Mouse (Mus musculus) stomach, postnatal 0 days (tissue): Measurements from ENCODE around the gene Sbp.

ENCODE experiments used
- CTCF ChIP-seq: IDR thresholded peaks from 2 replicates; pipeline ENCODE4 v1.5.1; 2016; ENCODE audit warnings: antibody characterized with exemption, low read depth, mild to moderate bottlenecking, moderate library complexity
- EP300 ChIP-seq: optimal IDR thresholded peaks from 2 replicates; pipeline ENCODE3; 2016; ENCODE audit warnings: antibody characterized with exemption

DNA sequence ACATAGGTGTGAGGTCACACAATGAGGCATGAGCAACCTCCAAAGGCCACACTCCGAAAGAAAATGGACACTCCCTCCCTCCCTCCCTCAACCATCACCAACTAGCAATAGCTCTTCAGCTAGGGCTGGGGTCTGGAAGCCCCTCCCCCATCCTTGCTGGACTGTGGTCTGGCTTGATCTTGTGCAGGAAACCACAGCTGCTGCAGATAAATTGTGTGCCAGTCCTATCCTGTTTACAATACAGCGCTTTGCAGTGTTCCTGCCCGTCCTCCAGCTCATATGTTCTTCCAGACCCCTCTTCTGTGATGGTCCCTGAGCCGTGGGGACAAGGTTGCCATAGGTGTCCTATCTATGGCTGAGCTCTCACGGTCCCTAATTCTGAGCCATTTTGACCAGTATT, 10.3 kb upstream of the Sbp start:
- TF ChIP-seq EP300 (no peak), CTCF (no peak)
